Mouse (Mus musculus): ENCODE measurements around the gene Syvn1.

The Syvn1 gene

GRCm38 (mm10) chr19:6028991-6029390 lies 17.4 kb upstream of the Syvn1 start:
- ChIA-PET CTCF (interaction anchor here (0.6 to 2.2 kb wide), 11 partner anchors 11 to 1089 kb away, joined by 3 to 7 read pairs (median 5); partner anchors contain the start of genes Snx15 (in 1 of the 4) and Syvn1 (in 1 of the 4)), POLR2A (interaction anchor here in 3 of 4 experiments (0.6 to 3.2 kb wide), 20 partner anchors 9 to 1239 kb away, joined by 3 to 37 read pairs (median 4); partner anchors contain the start of genes Capn1 (in 3 of the 3), Cdca5 (in 2 of the 3), Zfpl1 (in 2 of the 3) and Znhit2 (in 2 of the 3))

- CTCF ChIA-PET: interaction anchor here (0.6 to 2.2 kb wide), 16 partner anchors 11 to 1088 kb away, joined by 3 to 10 read pairs (median 5); partner anchors contain the start of genes Capn1 (in 2 of the 4), Snx15 (in 1 of the 4) and Syvn1 (in 1 of the 4)
- POLR2A ChIA-PET: interaction anchor here (0.6 to 3.2 kb wide), 35 partner anchors 8 to 1239 kb away, joined by 3 to 37 read pairs (median 3); partner anchors contain the start of genes Capn1 (in 3 of the 4), Cdca5 (in 2 of the 4), Snx15 (in 2 of the 4) and Syvn1 (in 2 of the 4)
These were observed 16.9 kb upstream of the Syvn1 start for GRCm38 (mm10) chr19:6029426-6029825.

- ChIA-PET CTCF (interaction anchor here in 2 of 4 experiments (0.5 to 2.2 kb wide), 9 partner anchors 12 to 365 kb away, joined by 3 to 15 read pairs (median 7); partner anchors contain the start of gene Capn1 (in 1 of the 2)), POLR2A (interaction anchor here in 3 of 4 experiments (0.5 to 3.2 kb wide), 28 partner anchors 7 to 343 kb away, joined by 3 to 37 read pairs (median 6); partner anchors contain the start of genes Capn1 (in 3 of the 3), Cdca5 (in 2 of the 3), Syvn1 (in 2 of the 3) and Zfpl1 (in 2 of the 3))
These were observed 15.7 kb upstream of the Syvn1 start for GRCm38 (mm10) chr19:6030520-6031280.

GRCm38 (mm10) chr19:6035966-6036585 lies 10.3 kb upstream of the Syvn1 start:
- POLR2A ChIA-PET: interaction anchor here in 3 of 4 experiments (0.6 to 47.9 kb wide), 13 partner anchors 10 to 171 kb away, joined by 3 to 1520 read pairs (median 4); partner anchors contain the start of genes Syvn1 (in 3 of the 3), Znhit2 (in 2 of the 3), AC131692.1 (in 1 of the 3) and Capn1 (in 1 of the 3)
- CTCF ChIA-PET: interaction anchor here in 3 of 4 experiments (0.7 to 2.8 kb wide), 4 partner anchors 20 to 249 kb away, joined by 4 to 12 read pairs (median 5); partner anchors contain the start of gene Capn1 (in 1 of the 3)

GRCm38 (mm10) chr19:6037695-6038094 lies 8.7 kb upstream of the Syvn1 start:
- ChIA-PET POLR2A (interaction anchor here (0.6 to 47.9 kb wide), 15 partner anchors 8 to 1256 kb away, joined by 3 to 1520 read pairs (median 4); partner anchors contain the start of genes AC131692.1 (in 1 of the 4), Capn1 (in 1 of the 4), Cdca5 (in 1 of the 4) and Fau (in 1 of the 4)), CTCF (interaction anchor here (0.6 to 2.8 kb wide), 13 partner anchors 8 to 565 kb away, joined by 3 to 12 read pairs (median 4); partner anchors contain the start of gene Syvn1 (in 1 of the 4))

GRCm38 (mm10) chr19:6038326-6038725 lies 8.1 kb upstream of the Syvn1 start:
- ChIA-PET POLR2A (interaction anchor here (0.5 to 47.9 kb wide), 13 partner anchors 8 to 1231 kb away, joined by 3 to 1520 read pairs (median 4); partner anchors contain the start of genes Mrpl49 (in 2 of the 4), AC131692.1 (in 1 of the 4), Capn1 (in 1 of the 4) and Cdca5 (in 1 of the 4)), CTCF (interaction anchor here (0.6 to 2.8 kb wide), 8 partner anchors 8 to 564 kb away, joined by 3 to 12 read pairs (median 4); partner anchors contain the start of gene Syvn1 (in 1 of the 4))

GRCm38 (mm10) chr19:6040002-6040401 lies 6.4 kb upstream of the Syvn1 start:
- ChIA-PET POLR2A (interaction anchor here in 1 of 4 experiments (0.7 to 47.9 kb wide), 3 partner anchors 13 to 69 kb away, joined by 3 to 1520 read pairs (median 11); partner anchors contain the start of genes AC131692.1, Cdca5, Fau and Gm28374), CTCF (interaction anchor here in 1 of 4 experiments (0.6 kb wide), 1 partner anchor 529 kb away, joined by 4 read pairs; no protein-coding TSS in a partner anchor)

- ChIA-PET POLR2A (interaction anchor here (0.5 to 47.9 kb wide), 22 partner anchors 11 to 291 kb away, joined by 3 to 1520 read pairs (median 3); partner anchors contain the start of genes Capn1 (in 3 of the 4), Cdca5 (in 2 of the 4), Fau (in 2 of the 4) and Mrpl49 (in 2 of the 4)), CTCF (interaction anchor here in 2 of 4 experiments (0.6 to 2.1 kb wide), 5 partner anchors 24 to 255 kb away, joined by 3 to 6 read pairs (median 3); partner anchors contain the start of genes Majin (in 1 of the 2) and Tm7sf2 (in 1 of the 2))
These were observed 4.1 kb upstream of the Syvn1 start for GRCm38 (mm10) chr19:6042293-6042692.

- ChIA-PET POLR2A (interaction anchor here in 3 of 4 experiments (0.7 to 47.9 kb wide), 11 partner anchors 11 to 241 kb away, joined by 3 to 1520 read pairs (median 5); partner anchors contain the start of genes Cdca5 (in 2 of the 3), Fau (in 2 of the 3), Mrpl49 (in 2 of the 3) and Tm7sf2 (in 2 of the 3)), CTCF (interaction anchor here (0.5 to 1.7 kb wide), 10 partner anchors 14 to 257 kb away, joined by 3 to 6 read pairs (median 4); partner anchors contain the start of genes Capn1 (in 1 of the 4), Cdca5 (in 1 of the 4), Pola2 (in 1 of the 4) and Zfpl1 (in 1 of the 4))
These were observed 2.3 kb upstream of the Syvn1 start for GRCm38 (mm10) chr19:6044102-6044501.

GRCm38 (mm10) chr19:6045366-6046293 lies 746 bp upstream of the Syvn1 start:
- ChIA-PET POLR2A (interaction anchor here (0.6 to 47.9 kb wide), 91 partner anchors 9 to 622 kb away, joined by 3 to 1520 read pairs (median 5); partner anchors contain the start of genes Capn1 (in 4 of the 4), Fau (in 3 of the 4), Mrpl49 (in 3 of the 4) and Pola2 (in 3 of the 4)), CTCF (interaction anchor here (0.6 to 2.1 kb wide), 29 partner anchors 8 to 542 kb away, joined by 3 to 12 read pairs (median 4); partner anchors contain the start of genes Arl2 (in 1 of the 4), Capn1 (in 1 of the 4), Cdca5 (in 1 of the 4) and Pola2 (in 1 of the 4))

- POLR2A ChIA-PET: interaction anchor here (0.7 to 47.9 kb wide), 30 partner anchors 7 to 557 kb away, joined by 3 to 1520 read pairs (median 8); partner anchors contain the start of genes Znhit2 (in 3 of the 4), Cdca5 (in 2 of the 4), Fau (in 2 of the 4) and Mrpl49 (in 2 of the 4)
- CTCF ChIA-PET: interaction anchor here in 3 of 4 experiments (0.6 to 2.1 kb wide), 3 partner anchors 40 to 287 kb away, joined by 4 to 12 read pairs (median 4); no protein-coding TSS in a partner anchor
These were observed 950 bp downstream of the Syvn1 start for GRCm38 (mm10) chr19:6047154-6047898.

- ChIA-PET POLR2A (interaction anchor here in 3 of 4 experiments (0.7 to 47.9 kb wide), 7 partner anchors 10 to 104 kb away, joined by 3 to 1520 read pairs (median 17); partner anchors contain the start of genes Cdca5 (in 2 of the 3), Fau (in 2 of the 3), Mrpl49 (in 2 of the 3) and Zfpl1 (in 2 of the 3)), CTCF (no interaction called here)
These were observed 1.5 kb downstream of the Syvn1 start for GRCm38 (mm10) chr19:6047899-6048166.

- ChIA-PET CTCF (interaction anchor here in 1 of 4 experiments (0.5 kb wide), 1 partner anchor 41 kb away, joined by 5 read pairs; no protein-coding TSS in a partner anchor), POLR2A (interaction anchor here in 3 of 4 experiments (0.6 to 47.9 kb wide), 6 partner anchors 27 to 486 kb away, joined by 3 to 1520 read pairs (median 14); partner anchors contain the start of genes Cdca5 (in 2 of the 3), Gm28374 (in 2 of the 3), Tm7sf2 (in 2 of the 3) and Tmem262 (in 2 of the 3))
These were observed 2.5 kb downstream of the Syvn1 start for GRCm38 (mm10) chr19:6048681-6049410.

GRCm38 (mm10) chr19:6052516-6052915 lies 6.1 kb downstream of the Syvn1 start:
- POLR2A ChIA-PET: interaction anchor here in 3 of 4 experiments (0.6 to 47.9 kb wide), 36 partner anchors 8 to 248 kb away, joined by 3 to 1520 read pairs (median 4); partner anchors contain the start of genes Cdca5 (in 3 of the 3), Tm7sf2 (in 3 of the 3), Vps51 (in 3 of the 3) and Gm28374 (in 2 of the 3)

More at GRCm38 (mm10) chr19:6052516-6052915, 6.1 kb downstream of the Syvn1 start:
- CTCF ChIA-PET: interaction anchor here in 2 of 4 experiments (0.9 to 1.7 kb wide), 2 partner anchors 14 to 179 kb away, joined by 3 to 6 read pairs; no protein-coding TSS in a partner anchor

Data from embryonic stem cell, embryonic (primary cell).